Mouse (Mus musculus): ENCODE results near the gene Slc12a8. TPM values are rescaled to one million over a fixed set of nuclear protein-coding genes. Genes with fewer than 3 reads are reported as not detected.

The Slc12a8 gene
- total RNA-seq, 4 experiments from 2014 or later: 0.68 to 1.7 (median 0.86) TPM

DNA sequence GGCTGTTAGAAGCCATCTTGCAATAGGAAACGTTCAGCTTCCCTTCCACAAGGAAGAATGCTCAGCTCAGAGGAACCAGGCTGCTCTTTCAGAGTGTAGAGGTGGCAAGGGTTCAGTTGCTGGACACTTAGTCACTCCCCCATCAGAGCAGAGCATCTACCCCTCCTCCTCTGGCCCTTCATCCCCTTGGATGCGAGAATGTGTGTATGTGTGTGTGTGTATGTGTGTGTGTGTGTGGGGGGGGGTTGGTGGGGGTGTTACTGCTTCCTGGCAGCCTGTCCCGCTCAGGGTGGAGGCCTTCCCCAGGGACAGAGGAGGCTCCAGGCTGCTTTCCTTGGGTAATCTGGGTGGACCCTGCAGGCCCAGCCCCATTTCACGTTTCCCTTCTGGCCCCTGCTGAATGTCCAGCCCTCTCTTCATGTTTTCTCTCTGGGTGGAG, 64.6 kb downstream of the Slc12a8 start:
- DNase-seq (ENCODE audit: low spot score in 2 of 2): no peak

- DNase-seq (ENCODE audit: low spot score in 2 of 2): no peak
Observed at GRCm38 (mm10) chr16:33582495-33582894, 65.4 kb downstream of the Slc12a8 start.

DNA sequence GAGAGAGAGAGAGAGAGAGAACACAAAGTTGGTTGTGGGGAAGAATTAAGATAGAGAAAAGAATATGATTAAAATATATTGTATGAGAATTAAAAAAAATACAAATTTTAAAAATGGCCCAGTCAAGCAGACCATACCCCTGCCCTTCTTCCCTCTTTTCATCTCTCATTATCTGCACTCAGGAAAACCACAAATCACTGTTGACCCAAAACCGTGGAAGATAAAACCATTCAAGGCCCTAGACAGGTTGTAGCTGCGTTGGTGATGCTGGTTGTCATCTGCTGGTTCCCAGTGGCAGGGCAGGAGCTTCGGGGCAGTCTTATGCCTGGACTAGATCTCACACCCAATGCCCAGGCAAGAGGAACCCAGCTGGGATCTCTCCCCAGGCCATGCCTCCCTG, 66.2 kb downstream of the Slc12a8 start:
- no peak for DNase-seq (ENCODE audit: low spot score in 2 of 2)

GRCm38 (mm10) chr16:33583881-33584454, 66.8 kb downstream of the Slc12a8 start:
- DNase-seq (ENCODE audit: low spot score in 2 of 2): no peak

DNA sequence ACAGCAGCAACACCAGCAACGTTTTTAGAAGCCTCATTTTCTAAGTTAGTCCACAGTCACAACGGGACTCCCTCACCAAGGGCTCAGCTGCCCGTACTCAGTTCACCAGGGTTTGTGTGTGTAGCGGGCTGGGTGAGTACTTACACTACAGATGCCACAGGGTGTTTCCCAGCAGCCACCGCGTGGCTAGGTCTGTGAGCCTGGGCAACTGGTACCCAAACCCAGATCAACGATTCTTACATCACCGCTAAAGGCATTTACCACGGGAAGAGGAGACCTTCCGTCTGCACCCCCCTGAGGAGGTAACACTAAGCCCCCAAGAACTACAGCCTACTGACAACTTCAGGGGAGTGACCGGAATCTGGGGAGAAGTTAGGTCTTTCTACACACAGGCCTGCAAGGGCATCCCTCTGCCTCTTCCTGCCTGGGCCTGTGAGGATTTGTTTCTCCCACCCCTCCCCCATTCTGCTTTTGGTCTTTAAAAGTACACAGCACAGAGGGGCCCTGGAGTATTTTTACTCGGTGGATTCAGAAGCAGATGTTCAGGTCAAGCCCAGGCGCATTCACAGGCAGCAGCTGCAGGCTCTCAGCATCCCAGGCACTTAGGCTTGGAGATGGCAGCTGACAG, 67.4 kb downstream of the Slc12a8 start:
- DNase-seq (ENCODE audit: low spot score in 2 of 2): no peak

GRCm38 (mm10) chr16:33585083-33585460, 67.9 kb downstream of the Slc12a8 start:
- no peak for DNase-seq (ENCODE audit: low spot score in 2 of 2)

GRCm38 (mm10) chr16:33587283-33588127, 70.4 kb downstream of the Slc12a8 start:
- DNase-seq (ENCODE audit: low spot score in 2 of 2): no peak

- DNase-seq (ENCODE audit: low spot score in 2 of 2): no peak
Observed at GRCm38 (mm10) chr16:33588845-33589244, 71.7 kb downstream of the Slc12a8 start.

DNA sequence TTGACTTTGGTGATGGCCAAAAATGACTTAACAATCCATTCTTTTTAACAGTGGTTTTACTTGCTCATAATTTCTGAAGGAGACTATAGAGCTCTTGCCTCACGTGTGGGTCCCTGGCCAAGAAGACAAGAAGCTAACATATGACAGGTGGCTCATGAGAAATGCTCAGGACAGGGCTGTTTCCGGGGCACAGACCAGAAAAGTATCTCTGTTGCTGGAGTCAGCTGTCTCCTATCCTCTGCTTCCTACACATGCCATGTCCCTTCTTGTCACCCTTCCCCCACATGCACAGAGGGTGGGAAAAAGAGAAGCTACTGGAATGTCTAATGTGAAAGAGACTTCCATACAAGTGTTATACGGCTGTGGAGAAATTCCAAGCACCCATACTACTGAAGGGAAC, 73.3 kb downstream of the Slc12a8 start:
- no peak for DNase-seq (ENCODE audit: low spot score in 2 of 2)

DNA sequence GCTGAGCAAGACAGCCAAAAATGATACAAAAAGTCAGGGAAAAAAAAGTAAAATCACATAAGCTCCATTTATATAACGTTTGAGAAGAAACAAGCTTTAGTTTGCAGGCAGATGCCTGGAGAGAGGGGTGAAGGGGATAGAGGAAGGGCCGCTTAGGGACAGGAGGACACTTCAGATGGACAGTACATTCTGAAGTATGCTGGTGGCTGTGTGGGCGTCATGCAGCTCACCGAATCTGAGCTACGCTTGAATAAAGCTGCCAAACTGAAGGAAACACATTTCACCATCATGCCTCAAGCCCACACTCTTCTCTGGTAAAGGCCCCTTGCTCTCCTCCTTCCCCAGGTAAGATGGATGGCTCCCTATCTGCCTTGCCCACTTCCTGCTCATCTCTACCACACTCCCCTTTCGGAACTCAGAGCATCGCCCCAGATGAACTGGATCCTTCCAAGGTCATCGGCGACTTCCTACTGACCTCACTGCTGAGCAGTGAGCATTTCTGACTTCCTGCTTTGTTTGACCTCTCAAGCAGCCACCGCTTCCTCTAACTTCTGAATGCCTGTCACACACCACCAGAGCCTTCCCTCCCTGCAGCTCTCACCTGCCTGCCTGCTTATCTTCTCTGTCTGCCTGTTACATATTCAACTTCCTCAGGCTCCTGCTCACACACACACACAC, 74.4 kb downstream of the Slc12a8 start:
- DNase-seq (ENCODE audit: low spot score in 2 of 2): no peak

GRCm38 (mm10) chr16:33592286-33592685, 75.2 kb downstream of the Slc12a8 start:
- no peak for DNase-seq (ENCODE audit: low spot score in 2 of 2)

- DNase-seq (ENCODE audit: low spot score in 2 of 2): no peak
Observed at GRCm38 (mm10) chr16:33593467-33593866, 76.3 kb downstream of the Slc12a8 start.

GRCm38 (mm10) chr16:33594037-33594771, 77.1 kb downstream of the Slc12a8 start:
- DNase-seq (ENCODE audit: low spot score in 2 of 2): no peak

GRCm38 (mm10) chr16:33595235-33595769, 78.2 kb downstream of the Slc12a8 start:
- no peak for DNase-seq (ENCODE audit: low spot score in 2 of 2)

DNA sequence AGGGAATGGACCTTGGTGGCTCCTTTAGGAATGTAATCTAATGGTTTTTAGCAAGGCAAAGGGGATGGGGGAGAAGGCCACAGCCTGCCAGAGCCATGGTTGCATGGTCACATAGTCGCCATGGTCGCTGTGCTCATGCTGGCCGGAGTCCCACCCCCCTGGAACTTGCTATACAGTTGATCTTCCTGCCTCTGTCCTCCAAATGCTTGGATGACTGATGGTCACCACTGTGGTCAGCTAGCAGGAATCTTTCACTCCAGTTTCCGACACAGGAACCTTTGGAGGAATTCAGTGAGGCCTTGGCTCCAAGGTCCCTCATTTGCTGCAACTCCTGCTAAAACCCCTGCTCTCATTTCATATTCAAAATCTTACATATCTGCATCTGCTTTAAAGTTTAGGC, 79.1 kb downstream of the Slc12a8 start:
- DNase-seq (ENCODE audit: low spot score in 2 of 2): no peak

- no peak for DNase-seq (ENCODE audit: low spot score in 2 of 2)
Observed at GRCm38 (mm10) chr16:33600216-33600615, 83.1 kb downstream of the Slc12a8 start.

- no peak for DNase-seq (ENCODE audit: low spot score in 2 of 2)
Observed at GRCm38 (mm10) chr16:33601299-33601698, 84.2 kb downstream of the Slc12a8 start.

DNA sequence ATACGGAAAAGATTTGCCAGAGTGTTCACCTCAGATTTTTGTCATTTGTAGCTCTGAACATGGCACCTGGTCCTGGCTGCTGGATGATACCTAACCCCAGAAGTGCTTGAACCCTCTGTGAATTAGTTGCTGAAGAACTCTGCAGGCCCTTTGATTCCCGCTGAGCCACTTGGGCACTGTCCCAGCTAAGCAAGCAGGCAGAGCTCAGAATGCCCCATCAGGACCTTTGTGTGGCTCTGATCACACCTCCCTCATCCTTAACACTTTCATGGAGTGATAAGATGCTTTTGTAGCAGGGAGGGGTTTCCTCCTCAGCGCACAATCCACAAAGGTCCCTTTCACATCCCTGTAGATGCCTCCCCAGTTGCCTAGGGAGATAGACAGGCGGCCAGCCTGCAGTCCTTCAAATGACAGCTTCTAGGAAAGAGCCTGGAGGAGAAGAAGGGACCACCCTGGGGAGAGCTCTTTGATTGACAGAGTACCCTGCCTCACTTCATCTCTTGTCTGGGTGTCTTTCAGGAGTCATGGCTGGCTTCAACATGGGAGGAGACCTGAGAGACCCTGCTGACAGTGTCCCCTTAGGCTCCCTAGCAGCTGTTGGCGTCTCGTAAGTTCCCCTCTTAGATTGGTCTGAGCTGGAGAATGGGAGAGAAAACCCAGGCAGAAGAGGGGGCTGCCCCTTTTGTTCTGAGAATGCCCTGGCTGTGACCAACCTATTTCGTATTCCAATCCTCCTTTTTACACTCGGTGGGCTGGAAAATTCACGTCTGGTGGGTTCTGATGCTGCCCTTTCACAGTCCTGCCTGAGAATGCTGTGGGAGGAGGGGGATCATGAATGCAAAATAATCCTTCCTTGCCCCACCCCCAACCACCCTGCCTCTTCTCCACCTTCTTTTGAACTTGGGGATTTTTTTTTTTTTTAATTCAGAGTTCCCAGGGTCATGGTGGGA, 88.8 kb downstream of the Slc12a8 start:
- DNase-seq (ENCODE audit: low spot score in 2 of 2): no peak

DNA sequence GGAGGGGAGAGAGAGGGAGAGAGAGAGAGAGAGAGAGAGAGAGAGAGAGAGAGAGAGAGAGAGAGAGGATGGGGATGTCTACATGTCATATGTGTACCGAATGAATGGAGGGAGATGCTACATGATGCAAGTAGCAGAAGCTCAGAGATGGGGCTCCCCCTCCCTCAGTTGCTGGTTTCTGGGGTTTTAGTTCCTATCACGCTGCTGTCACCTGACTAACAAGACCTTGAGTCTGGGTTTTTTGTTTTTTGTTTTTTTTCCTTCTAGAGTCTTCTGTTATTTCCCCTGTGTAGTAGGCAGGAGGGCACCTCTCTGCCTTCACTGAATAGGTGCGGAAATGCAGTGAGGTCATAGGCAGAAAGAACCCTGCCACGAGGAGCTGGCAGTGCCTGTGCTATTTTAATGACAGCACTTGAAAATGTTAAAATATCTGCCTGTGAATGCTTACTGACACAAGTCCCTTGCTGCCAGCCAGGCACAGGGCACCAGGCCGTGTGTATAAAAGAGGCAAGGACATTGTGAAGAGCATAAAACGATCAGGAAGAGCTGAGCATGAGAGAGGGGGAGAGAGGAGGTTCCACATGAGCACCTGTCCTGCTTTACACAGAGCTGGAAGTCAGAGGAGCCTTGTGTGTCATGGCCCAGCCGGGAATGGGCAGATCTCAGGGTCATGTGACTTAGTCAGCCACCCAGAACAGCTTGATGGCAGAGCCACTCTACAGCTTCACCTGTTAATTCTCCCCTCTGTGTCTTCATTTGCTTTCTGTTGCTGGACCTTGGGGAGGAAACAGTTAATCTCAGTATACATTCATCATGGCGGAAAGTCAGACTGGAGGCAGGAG, 89.8 kb downstream of the Slc12a8 start:
- DNase-seq (ENCODE audit: low spot score in 2 of 2): no peak

Data from layer of hippocampus, adult 8-10 months (tissue).